Mouse (Mus musculus) B cell, adult 2 months (primary cell): ENCODE data around the gene Hmga2.
"Not testable (repeated sequence)": the region's sequence is repeated elsewhere in the genome, so short reads cannot be mapped to it uniquely, and the experiment has no call there.

Experiments used
- DNase-seq, 2 experiments: peaks; one replicate each; pipeline ENCODE4 v3.0.0; 2022

Hmga2 gene

GRCm38 (mm10) chr10:120339324-120339723, 136.9 kb downstream of the Hmga2 start:
- no peak for DNase-seq

DNA sequence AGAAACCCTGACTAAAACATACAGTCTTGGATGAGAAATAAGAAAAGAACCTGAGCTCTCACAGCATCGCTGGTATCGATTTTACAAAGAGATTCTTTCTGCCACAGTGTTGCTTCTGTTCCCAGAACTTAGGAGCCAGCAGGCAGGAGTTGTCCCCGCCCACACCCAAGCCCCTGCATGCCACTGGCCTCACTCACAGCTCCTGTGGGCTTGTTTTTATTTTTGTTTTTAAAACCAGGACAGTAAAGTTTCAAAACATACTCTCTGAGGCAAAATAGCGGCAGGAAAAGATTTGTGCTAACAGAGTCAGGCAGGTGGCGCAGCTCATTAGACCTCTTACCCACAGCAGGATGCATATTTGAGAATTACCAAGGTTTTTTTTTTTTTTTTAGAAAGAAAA, 137.4 kb downstream of the Hmga2 start:
- DNase-seq, result no peak

- DNase-seq, result not testable (repeated sequence)
These were observed 137.8 kb downstream of the Hmga2 start for GRCm38 (mm10) chr10:120338431-120338830.

DNA sequence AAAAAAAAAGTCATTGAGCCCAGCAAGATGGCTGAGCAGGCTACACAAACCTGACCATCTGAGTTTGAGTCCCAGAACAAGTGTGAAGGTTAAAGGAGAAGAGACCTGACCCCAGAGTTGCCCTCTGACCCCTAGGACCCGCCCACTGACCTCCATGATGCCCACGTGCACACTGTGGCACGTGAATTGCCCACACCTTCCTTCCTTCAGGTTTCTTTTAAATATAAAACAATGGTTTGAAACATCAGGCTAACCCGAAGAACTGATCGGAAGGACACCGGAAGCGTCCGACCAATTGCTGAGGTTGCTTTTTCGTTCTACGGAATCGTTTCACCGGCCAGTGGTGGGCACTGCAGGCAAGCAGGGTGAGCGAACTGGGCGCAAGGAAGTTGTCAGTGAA, 148.3 kb downstream of the Hmga2 start:
- DNase-seq, result no peak

DNA sequence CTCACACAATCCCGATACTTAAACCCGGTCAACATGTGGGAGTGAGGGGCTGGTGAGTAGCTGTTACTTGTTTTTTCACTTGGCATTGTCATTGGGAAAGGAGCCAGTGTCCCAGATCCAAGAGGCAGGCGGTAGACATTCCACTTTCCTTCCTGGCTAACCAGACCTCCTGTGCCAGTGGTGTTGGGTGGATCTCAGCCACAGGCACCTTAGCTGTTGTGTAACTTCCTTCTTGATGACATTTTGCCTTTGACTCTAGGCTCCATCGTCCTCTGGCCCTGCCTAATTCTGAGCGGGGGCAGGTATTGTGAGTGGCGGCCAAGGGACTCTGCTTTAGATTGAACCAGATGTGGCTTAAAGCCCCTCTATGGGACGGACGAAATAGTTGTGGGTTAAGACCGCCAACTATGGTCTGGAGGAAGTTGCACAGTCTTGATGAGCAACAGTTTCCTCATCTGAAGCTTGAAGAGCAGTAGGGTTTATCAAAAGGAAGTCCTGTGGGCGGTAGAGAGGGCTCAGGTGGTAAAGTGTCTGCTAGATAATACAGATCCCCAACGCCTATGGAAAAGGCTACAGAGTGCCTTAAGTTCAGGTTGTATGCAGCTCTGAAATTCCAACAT, 152.6 kb downstream of the Hmga2 start:
- no peak for DNase-seq

GRCm38 (mm10) chr10:120322815-120323214, 153.5 kb downstream of the Hmga2 start:
- no peak for DNase-seq

DNA sequence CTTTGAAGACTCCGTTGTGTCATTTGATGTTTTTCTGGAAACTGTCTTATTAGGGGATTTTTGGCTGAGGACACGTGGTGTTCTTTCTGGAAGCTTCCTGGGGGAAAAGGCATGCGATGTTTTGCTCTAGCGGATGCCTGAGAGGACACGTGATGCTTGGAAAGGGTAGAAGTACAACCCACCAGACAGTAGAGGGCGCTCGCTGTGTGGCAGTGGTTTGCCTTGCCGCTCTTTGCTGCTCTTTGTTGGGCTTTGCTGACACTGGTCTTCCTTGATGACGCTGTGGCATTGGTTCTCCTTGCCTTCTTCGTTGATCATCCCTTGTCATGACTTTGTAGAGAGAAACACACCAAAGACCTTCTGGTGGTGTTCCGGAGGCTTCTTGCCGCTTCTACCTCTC, 156.7 kb downstream of the Hmga2 start:
- no peak for DNase-seq
